Mouse (Mus musculus): ENCODE measurements around the gene Tmem270. TPM values are rescaled to one million over a fixed set of nuclear protein-coding genes. Genes with fewer than 3 reads are reported as not detected.

The Tmem270 gene
- polyA plus RNA-seq, 1 experiment, result not detected

DNA sequence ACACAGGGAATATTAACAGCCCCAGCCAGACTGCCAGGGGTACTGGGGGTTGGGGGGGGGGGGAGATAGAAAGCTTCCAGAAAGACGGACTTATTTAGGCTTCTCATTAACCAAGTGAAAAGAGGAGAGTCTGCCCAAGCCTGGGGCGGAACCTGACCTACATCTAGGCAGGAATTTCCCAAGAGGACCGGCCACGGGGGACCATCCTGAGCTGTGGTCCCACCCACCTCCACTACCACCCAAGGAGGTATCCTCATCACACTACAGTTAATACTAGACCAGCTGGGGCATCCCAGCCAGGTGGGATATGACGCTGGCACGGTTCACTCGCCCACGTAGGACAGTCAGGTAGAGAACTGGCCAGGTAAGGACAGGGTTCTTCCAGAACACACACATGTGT lies 33.5 kb downstream of the Tmem270 start:
- TF ChIP-seq FOSL1 (IDR thresholded peaks at IDR 0.05; ENCODE audit: insufficient read depth, low read length, poor library complexity, severe bottlenecking) (no peak), MYOG (IDR thresholded peaks at IDR 0.05; ENCODE audit: control insufficient read depth, extremely low read depth, insufficient read length) (no peak), MAX (IDR thresholded peaks at IDR 0.05) (no peak), USF1 (IDR thresholded peaks at IDR 0.05; ENCODE audit: low read depth) (no peak), CTCF (IDR thresholded peaks at IDR 0.05; ENCODE audit: control insufficient read depth, insufficient read depth, insufficient read length) (no peak), MYOD1 (IDR thresholded peaks at IDR 0.05; ENCODE audit: control insufficient read depth, insufficient read length, low read depth) (no peak)
- no peaks in the 10 kb centered on the region for H3K79me2 ChIP-seq (ENCODE audit: control insufficient read depth, insufficient read depth)

DNA sequence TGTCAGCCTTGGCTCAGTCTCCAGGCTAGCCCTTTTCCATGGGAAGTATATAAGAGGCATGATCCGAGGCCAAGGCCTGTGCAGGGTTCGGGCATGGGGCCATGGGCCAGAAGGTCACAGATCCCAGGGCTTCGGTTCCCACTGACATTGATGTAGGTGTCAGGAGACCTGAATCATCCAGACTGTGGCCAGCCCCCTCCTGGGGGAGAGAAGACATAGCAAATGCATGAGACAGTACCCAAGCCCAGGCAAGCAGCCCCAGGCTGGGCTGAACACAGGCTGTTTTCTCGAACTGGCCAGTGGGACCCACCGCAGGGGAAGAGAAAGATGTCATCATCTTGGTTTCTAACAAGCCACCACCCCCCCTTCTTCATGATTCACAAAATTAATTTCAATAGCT lies 33.9 kb downstream of the Tmem270 start:
- no peak overlapping the region for H3ac ChIP-seq (ENCODE audit: control insufficient read depth, insufficient read length, low read depth)
- TF ChIP-seq FOSL1 (IDR thresholded peaks at IDR 0.05; ENCODE audit: insufficient read depth, low read length, poor library complexity, severe bottlenecking), result no peak
- TF ChIP-seq MAX (IDR thresholded peaks at IDR 0.05), result no peak
- TF ChIP-seq CTCF (IDR thresholded peaks at IDR 0.05; ENCODE audit: control insufficient read depth, insufficient read depth, insufficient read length), result no peak
- no peak for TF ChIP-seq USF1 (IDR thresholded peaks at IDR 0.05; ENCODE audit: low read depth)
- TF ChIP-seq MYOG (IDR thresholded peaks at IDR 0.05; ENCODE audit: control insufficient read depth, extremely low read depth, insufficient read length), result no peak
- no peak for TF ChIP-seq CEBPB (IDR thresholded peaks at IDR 0.05; ENCODE audit: low read depth)
- no peak for TF ChIP-seq MYOD1 (IDR thresholded peaks at IDR 0.05; ENCODE audit: control insufficient read depth, insufficient read length, low read depth)
- H3K79me2 ChIP-seq (ENCODE audit: control insufficient read depth, insufficient read depth), result no peaks in the 10 kb centered on the region
- H3K36me3 ChIP-seq (ENCODE audit: control insufficient read depth, insufficient read depth), result no peaks in the 10 kb centered on the region
- H3K4me3 ChIP-seq (ENCODE audit: insufficient read depth, poor library complexity, severe bottlenecking), result no peak overlapping the region
- H3K27me3 ChIP-seq (ENCODE audit: control insufficient read depth, insufficient read depth, insufficient read length), result peaks cover 22% of the 10 kb centered on the region
- H3K79me3 ChIP-seq (ENCODE audit: low read depth), result no peaks in the 10 kb centered on the region

More for the DNA sequence above, 33.5 kb downstream of the Tmem270 start:
- Histone ChIP-seq H3K36me3 (ENCODE audit: control insufficient read depth, insufficient read depth) (no peaks in the 10 kb centered on the region), H3ac (ENCODE audit: control insufficient read depth, insufficient read length, low read depth) (no peak overlapping the region), H3K79me3 (ENCODE audit: low read depth) (no peaks in the 10 kb centered on the region), H3K4me3 (ENCODE audit: insufficient read depth, poor library complexity, severe bottlenecking) (no peak overlapping the region), H3K27me3 (ENCODE audit: control insufficient read depth, insufficient read depth, insufficient read length) (peaks cover 22% of the 10 kb centered on the region)

DNA sequence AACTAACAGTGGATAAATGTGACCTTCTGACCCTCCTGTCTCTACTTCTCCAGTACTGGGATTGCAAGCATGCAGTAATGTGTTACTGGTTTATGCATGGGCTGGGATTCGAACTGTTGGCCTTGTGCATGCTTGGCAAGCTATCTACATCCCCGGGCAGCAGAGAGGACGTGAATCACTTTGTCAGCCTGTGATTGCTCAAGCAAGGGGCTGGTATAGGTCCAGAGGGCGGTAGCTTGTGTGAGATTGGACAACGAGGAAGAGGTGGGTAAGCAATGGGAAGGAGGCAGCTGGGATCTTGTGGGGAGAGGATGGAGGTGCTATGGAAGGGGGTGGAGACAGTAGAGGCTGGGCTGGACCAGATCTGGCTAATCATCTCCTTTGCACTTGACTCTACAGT lies 38.0 kb downstream of the Tmem270 start:
- H3ac ChIP-seq (ENCODE audit: control insufficient read depth, insufficient read length, low read depth), result no peak overlapping the region
- H3K4me3 ChIP-seq (ENCODE audit: insufficient read depth, poor library complexity, severe bottlenecking), result no peak overlapping the region
- H3K36me3 ChIP-seq (ENCODE audit: control insufficient read depth, insufficient read depth), result no peaks in the 10 kb centered on the region
- peaks cover 34% of the 10 kb centered on the region for H3K27me3 ChIP-seq (ENCODE audit: control insufficient read depth, insufficient read depth, insufficient read length)
- TF ChIP-seq CEBPB (IDR thresholded peaks at IDR 0.05; ENCODE audit: low read depth) (no peak), CTCF (IDR thresholded peaks at IDR 0.05; ENCODE audit: control insufficient read depth, insufficient read depth, insufficient read length) (no peak), USF1 (IDR thresholded peaks at IDR 0.05; ENCODE audit: low read depth) (no peak), MAX (IDR thresholded peaks at IDR 0.05) (no peak), MYOG (IDR thresholded peaks at IDR 0.05; ENCODE audit: control insufficient read depth, extremely low read depth, insufficient read length) (no peak), MYOD1 (IDR thresholded peaks at IDR 0.05; ENCODE audit: control insufficient read depth, insufficient read length, low read depth) (no peak), FOSL1 (IDR thresholded peaks at IDR 0.05; ENCODE audit: insufficient read depth, low read length, poor library complexity, severe bottlenecking) (no peak)
- H3K79me2 ChIP-seq (ENCODE audit: control insufficient read depth, insufficient read depth), result no peaks in the 10 kb centered on the region
- no peaks in the 10 kb centered on the region for H3K79me3 ChIP-seq (ENCODE audit: low read depth)

DNA sequence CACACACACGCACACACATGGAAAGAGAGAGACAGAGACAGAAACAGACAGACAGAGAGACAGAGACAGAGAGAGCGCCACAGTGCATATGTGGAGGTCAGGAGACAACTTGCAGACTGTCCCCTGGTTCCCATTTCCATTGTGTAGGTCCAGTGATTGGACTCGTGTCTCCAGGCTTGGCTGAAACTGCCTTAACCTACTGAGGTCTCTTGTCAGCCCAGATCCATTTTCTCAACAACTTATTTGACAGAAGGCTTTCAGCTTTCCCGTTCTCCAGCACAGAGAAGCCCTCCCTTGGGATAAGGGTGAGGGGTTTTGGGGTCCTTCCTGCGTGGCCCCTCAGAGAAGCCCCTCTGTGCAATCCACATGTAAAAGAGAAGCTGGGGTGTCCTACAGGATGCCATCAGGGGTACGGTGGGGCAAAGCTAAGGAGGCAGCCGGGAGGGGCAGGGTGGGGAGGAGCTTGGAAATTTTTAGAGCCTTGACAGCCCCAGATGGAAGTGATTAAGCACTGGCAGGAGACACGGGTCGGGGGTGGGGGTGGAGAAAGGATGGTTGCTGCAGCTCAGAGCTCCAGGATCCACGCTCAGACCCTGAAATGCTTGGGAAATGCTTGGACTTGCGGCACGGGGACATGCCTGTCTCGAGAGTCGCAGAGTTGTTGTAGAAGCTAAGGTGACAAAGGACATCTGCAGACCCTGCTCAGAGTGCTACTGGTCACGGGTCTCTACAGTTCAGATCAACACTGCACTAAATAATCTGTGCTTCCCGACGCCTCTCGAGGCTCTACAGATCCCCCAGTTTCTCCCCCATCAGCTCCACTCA lies 39.0 kb downstream of the Tmem270 start:
- Histone ChIP-seq H3K36me3 (ENCODE audit: control insufficient read depth, insufficient read depth) (no peaks in the 10 kb centered on the region), H3ac (ENCODE audit: control insufficient read depth, insufficient read length, low read depth) (no peak overlapping the region), H3K79me3 (ENCODE audit: low read depth) (no peaks in the 10 kb centered on the region), H3K79me2 (ENCODE audit: control insufficient read depth, insufficient read depth) (no peaks in the 10 kb centered on the region), H3K4me3 (ENCODE audit: insufficient read depth, poor library complexity, severe bottlenecking) (no peak overlapping the region), H3K27me3 (ENCODE audit: control insufficient read depth, insufficient read depth, insufficient read length) (peaks cover 31% of the 10 kb centered on the region)
- TF ChIP-seq MYOD1 (IDR thresholded peaks at IDR 0.05; ENCODE audit: control insufficient read depth, insufficient read length, low read depth) (no peak), CTCF (IDR thresholded peaks at IDR 0.05; ENCODE audit: control insufficient read depth, insufficient read depth, insufficient read length) (no peak), FOSL1 (IDR thresholded peaks at IDR 0.05; ENCODE audit: insufficient read depth, low read length, poor library complexity, severe bottlenecking) (no peak), MYOG (IDR thresholded peaks at IDR 0.05; ENCODE audit: control insufficient read depth, extremely low read depth, insufficient read length) (no peak), MAX (IDR thresholded peaks at IDR 0.05) (no peak), CEBPB (IDR thresholded peaks at IDR 0.05; ENCODE audit: low read depth) (no peak), USF1 (IDR thresholded peaks at IDR 0.05; ENCODE audit: low read depth) (no peak)

DNA sequence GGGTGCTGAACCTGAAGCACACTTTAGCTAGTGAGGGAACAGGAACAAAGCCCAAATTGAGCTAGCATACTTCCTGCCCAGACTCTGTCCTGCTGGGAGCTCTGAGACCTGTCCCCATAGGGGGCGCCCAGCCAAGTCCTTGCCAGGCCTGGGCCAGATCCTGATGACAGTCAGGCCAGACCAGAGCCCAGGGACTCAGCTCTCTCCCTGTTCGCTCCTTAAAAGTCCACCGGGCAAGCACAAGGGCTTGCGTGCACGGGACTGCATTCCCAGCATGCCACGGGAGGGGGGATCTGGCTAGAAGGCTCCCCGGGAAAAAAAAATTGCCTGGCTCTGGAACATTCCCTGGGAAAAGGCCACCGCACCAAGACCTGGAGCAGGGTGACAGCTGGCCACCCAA lies 41.4 kb downstream of the Tmem270 start:
- H3K27me3 ChIP-seq (ENCODE audit: control insufficient read depth, insufficient read depth, insufficient read length), result peaks cover 37% of the 10 kb centered on the region
- no peak overlapping the region for H3K4me3 ChIP-seq (ENCODE audit: insufficient read depth, poor library complexity, severe bottlenecking)
- no peaks in the 10 kb centered on the region for H3K79me3 ChIP-seq (ENCODE audit: low read depth)
- H3ac ChIP-seq (ENCODE audit: control insufficient read depth, insufficient read length, low read depth), result no peak overlapping the region
- no peaks in the 10 kb centered on the region for H3K79me2 ChIP-seq (ENCODE audit: control insufficient read depth, insufficient read depth)
- TF ChIP-seq USF1 (IDR thresholded peaks at IDR 0.05; ENCODE audit: low read depth), result no peak
- H3K36me3 ChIP-seq (ENCODE audit: control insufficient read depth, insufficient read depth), result no peaks in the 10 kb centered on the region

Measured in C2C12 (cell line).